Mouse (Mus musculus) kidney, adult 9 months (tissue): ENCODE results near the gene Cmtm5.
"Not testable (repeated sequence)": the region's sequence is repeated elsewhere in the genome, so short reads cannot be mapped to it uniquely, and the experiment has no call there.

Experiments used
- DNase-seq: peaks from one replicate; pipeline ENCODE4 v3.0.0; 2022

Gene Cmtm5

GRCm38 (mm10) chr14:54960769-54961168 lies 24.7 kb downstream of the Cmtm5 start:
- no peak for DNase-seq

- DNase-seq = no peak
Measured at GRCm38 (mm10) chr14:54961487-54961886, 25.4 kb downstream of the Cmtm5 start.

- no peak for DNase-seq
Measured at GRCm38 (mm10) chr14:54962714-54963113, 26.7 kb downstream of the Cmtm5 start.

- DNase-seq = no peak
Measured at GRCm38 (mm10) chr14:54963727-54964126, 27.7 kb downstream of the Cmtm5 start.

- DNase-seq = no peak
Measured at GRCm38 (mm10) chr14:54965044-54965443, 29.0 kb downstream of the Cmtm5 start.

- no peak for DNase-seq
Measured at GRCm38 (mm10) chr14:54965631-54966030, 29.6 kb downstream of the Cmtm5 start.

- DNase-seq = no peak
Measured at GRCm38 (mm10) chr14:54966320-54966977, 30.4 kb downstream of the Cmtm5 start, which contains the start of gene Myh6. TSS of gene Myh6 (minus strand) at chr14:54966927.

- no peak for DNase-seq
Measured at GRCm38 (mm10) chr14:54967874-54968273, 31.8 kb downstream of the Cmtm5 start.

- DNase-seq = no peak
Measured at GRCm38 (mm10) chr14:54968344-54968743, 32.3 kb downstream of the Cmtm5 start.

- not testable (repeated sequence) for DNase-seq
Measured at GRCm38 (mm10) chr14:54972786-54973185, 36.7 kb downstream of the Cmtm5 start.

GRCm38 (mm10) chr14:54974068-54974791 lies 38.2 kb downstream of the Cmtm5 start:
- no peak for DNase-seq

GRCm38 (mm10) chr14:54976633-54977032 lies 40.6 kb downstream of the Cmtm5 start, which contains the start of gene Gm17428:
TSS of gene Gm17428 (plus strand) at chr14:54976933.
- no peak for DNase-seq

- DNase-seq = no peak
Measured at GRCm38 (mm10) chr14:54978664-54979063, 42.6 kb downstream of the Cmtm5 start.

GRCm38 (mm10) chr14:54981934-54982333 lies 45.9 kb downstream of the Cmtm5 start:
- DNase-seq = no peak

GRCm38 (mm10) chr14:54988350-54988874 lies 52.4 kb downstream of the Cmtm5 start:
- not testable (repeated sequence) for DNase-seq
